Mouse (Mus musculus): ENCODE measurements at regions not wholly inside any gene's neighbourhood (a gene's known extent, or its start where the extent isn't known, plus 50 kb on each side); places are given as distances from the start of the nearest gene placed in this dataset.

- no peak for DNase-seq (ENCODE audit: extremely low spot score)
Observed at GRCm38 (mm10) chr2:178596312-178597083, 166.2 kb downstream of the Cdh26 start.

- DNase-seq (ENCODE audit: extremely low spot score): no peak
Observed at GRCm38 (mm10) chr2:178597084-178597470, 166.7 kb downstream of the Cdh26 start.

GRCm38 (mm10) chr2:178598371-178598770 lies 168.0 kb downstream of the Cdh26 start:
- DNase-seq (ENCODE audit: extremely low spot score): no peak

- DNase-seq (ENCODE audit: extremely low spot score): no peak
Observed at GRCm38 (mm10) chr2:178598836-178599235, 168.5 kb downstream of the Cdh26 start.

- DNase-seq (ENCODE audit: extremely low spot score): no peak
Observed at GRCm38 (mm10) chr2:178603443-178603842, 173.1 kb downstream of the Cdh26 start.

GRCm38 (mm10) chr2:178606733-178607132 lies 176.4 kb downstream of the Cdh26 start:
- no peak for DNase-seq (ENCODE audit: extremely low spot score)

- DNase-seq (ENCODE audit: extremely low spot score): no peak
Observed at GRCm38 (mm10) chr2:178610211-178610975, 180.1 kb downstream of the Cdh26 start.

GRCm38 (mm10) chr2:178614761-178615160 lies 184.4 kb downstream of the Cdh26 start:
- DNase-seq (ENCODE audit: extremely low spot score): no peak

- DNase-seq (ENCODE audit: extremely low spot score): no peak
Observed at GRCm38 (mm10) chr2:178622801-178623200, 192.5 kb downstream of the Cdh26 start.

GRCm38 (mm10) chr2:178624475-178624874 lies 194.1 kb downstream of the Cdh26 start:
- no peak for DNase-seq (ENCODE audit: extremely low spot score)

- no peak for DNase-seq (ENCODE audit: extremely low spot score)
Observed at GRCm38 (mm10) chr2:178624907-178625306, 194.6 kb downstream of the Cdh26 start.

GRCm38 (mm10) chr2:178629756-178630155 lies 199.4 kb downstream of the Cdh26 start:
- peak; percentile 62 for DNase-seq (ENCODE audit: extremely low spot score)

- no peak for DNase-seq (ENCODE audit: extremely low spot score)
Observed at GRCm38 (mm10) chr2:178630511-178630910, 200.2 kb downstream of the Cdh26 start.

- no peak for DNase-seq (ENCODE audit: extremely low spot score)
Observed at GRCm38 (mm10) chr2:178631336-178631735, 201.0 kb downstream of the Cdh26 start.

GRCm38 (mm10) chr2:178631966-178632365 lies 201.6 kb downstream of the Cdh26 start:
- DNase-seq (ENCODE audit: extremely low spot score): no peak

GRCm38 (mm10) chr2:178632831-178633585 lies 202.7 kb downstream of the Cdh26 start:
- no peak for DNase-seq (ENCODE audit: extremely low spot score)

- DNase-seq (ENCODE audit: extremely low spot score): peak; percentile 52
Observed at GRCm38 (mm10) chr2:178634116-178634515, 203.8 kb downstream of the Cdh26 start.

GRCm38 (mm10) chr2:178635685-178636084 lies 205.4 kb downstream of the Cdh26 start:
- no peak for DNase-seq (ENCODE audit: extremely low spot score)

- no peak for DNase-seq (ENCODE audit: extremely low spot score)
Observed at GRCm38 (mm10) chr2:178636901-178637300, 206.6 kb downstream of the Cdh26 start.

GRCm38 (mm10) chr2:178642137-178643052 lies 212.1 kb downstream of the Cdh26 start:
- DNase-seq (ENCODE audit: extremely low spot score): no peak

GRCm38 (mm10) chr2:178643053-178643402 lies 212.7 kb downstream of the Cdh26 start:
- no peak for DNase-seq (ENCODE audit: extremely low spot score)
